Mouse (Mus musculus) midbrain, embryonic 12.5 days (tissue): Measurements from ENCODE around the gene Iqch. TPM values are rescaled to one million over a fixed set of nuclear protein-coding genes. Genes with fewer than 3 reads are reported as not detected.

ENCODE experiments used
- ATAC-seq: fragments of 200-750 bp; cut with Nextera tagmentation; 2 replicates; pipeline ENCODE4 v1.8.0; 2017; ENCODE audit warnings: low read depth, moderate TSS enrichment, moderate library complexity; ENCODE audit not compliant: low FRiP score
- H3K27ac ChIP-seq: fragments of 300-500 bp; sonication (generic); replicated peaks from 2 replicates; pipeline ENCODE4 v1.5.1; 2016; ENCODE audit warnings: mild to moderate bottlenecking
- H3K27me3 ChIP-seq: fragments of 300-500 bp; sonication (generic); 2 replicates; pipeline ENCODE4 v1.6.1; 2016; ENCODE audit warnings: mild to moderate bottlenecking
- H3K36me3 ChIP-seq: fragments of 300-500 bp; sonication (generic); 2 replicates; pipeline ENCODE4 v1.6.1; 2016
- H3K4me1 ChIP-seq: fragments of 300-500 bp; sonication (generic); 2 replicates; pipeline ENCODE4 v1.6.1; 2016
- H3K4me2 ChIP-seq: fragments of 300-500 bp; sonication (generic); replicated peaks from 2 replicates; pipeline ENCODE4 v1.6.1; 2016; ENCODE audit warnings: mild to moderate bottlenecking, moderate library complexity
- H3K4me3 ChIP-seq: fragments of 300-500 bp; sonication (generic); 2 replicates; pipeline ENCODE4 v1.5.1; 2016; ENCODE audit warnings: mild to moderate bottlenecking
- H3K9ac ChIP-seq: fragments of 300-500 bp; sonication (generic); replicated peaks from 2 replicates; pipeline ENCODE4 v1.6.1; 2016; ENCODE audit warnings: mild to moderate bottlenecking, moderate library complexity
- H3K9me3 ChIP-seq: fragments of 300-500 bp; sonication (generic); 2 replicates; pipeline ENCODE4 v1.6.1; 2016; ENCODE audit warnings: mild to moderate bottlenecking
- WGBS: fragments of 180-500 bp; shearing (Covaris S2); methylation state at CpG from one replicate; pipeline ENCODE4 v1.1.7; 2016; 5-methylcytosine and 5-hydroxymethylcytosine counted together
- polyA plus RNA-seq: library from polyadenylated mRNA; unstranded; fragments of >200 nt; fragmentation: Nextera tagmentation; extraction: Ambion mirVana; gene quantifications from 2 replicates; pipeline ENCODE4 v1.2.1, GENCODE M21; 2016

The Iqch gene
- polyA plus RNA-seq, 1 experiment from 2014 or later: not detected

GRCm38 (mm10) chr9:63450531-63451030 is 151.7 kb downstream of the Iqch start:
- H3K9ac ChIP-seq: no peak overlapping the region
- no peaks in the 10 kb centered on the region for H3K9me3 ChIP-seq
- H3K27me3 ChIP-seq: no peaks in the 10 kb centered on the region

GRCm38 (mm10) chr9:63443695-63444094 is 158.6 kb downstream of the Iqch start:
- H3K4me1 ChIP-seq: no peaks in the 10 kb centered on the region
- no peak overlapping the region for H3K4me2 ChIP-seq
- H3K27ac ChIP-seq: no peak overlapping the region
- H3K36me3 ChIP-seq: no peaks in the 10 kb centered on the region
- no peaks in the 10 kb centered on the region for H3K27me3 ChIP-seq
- H3K4me3 ChIP-seq: no peak overlapping the region
- WGBS: 85% methylated on average over 6 of the region's 6 CpGs
- no peak overlapping the region for H3K9ac ChIP-seq
- no peak for ATAC-seq
- H3K9me3 ChIP-seq: no peaks in the 10 kb centered on the region

More at GRCm38 (mm10) chr9:63450531-63451030, 151.7 kb downstream of the Iqch start:
- Histone ChIP-seq H3K4me1 (no peaks in the 10 kb centered on the region), H3K27ac (no peak overlapping the region), H3K36me3 (no peaks in the 10 kb centered on the region), H3K4me3 (no peak overlapping the region), H3K4me2 (no peak overlapping the region)
- 73% methylated on average over 4 of the region's 4 CpGs for WGBS
- no peak for ATAC-seq

GRCm38 (mm10) chr9:63430652-63431051 is 171.6 kb downstream of the Iqch start:
- Histone ChIP-seq H3K9me3 (no peaks in the 10 kb centered on the region), H3K9ac (no peak overlapping the region), H3K27me3 (no peaks in the 10 kb centered on the region), H3K27ac (no peak overlapping the region), H3K4me3 (no peak overlapping the region), H3K4me1 (no peaks in the 10 kb centered on the region), H3K36me3 (no peaks in the 10 kb centered on the region), H3K4me2 (no peak overlapping the region)
- ATAC-seq: no peak
- 82% methylated on average over 1 of the region's 1 CpGs for WGBS

- Histone ChIP-seq H3K4me3 (no peak overlapping the region), H3K9ac (no peak overlapping the region), H3K9me3 (no peaks in the 10 kb centered on the region), H3K36me3 (no peaks in the 10 kb centered on the region), H3K4me2 (no peak overlapping the region), H3K27ac (no peak overlapping the region), H3K4me1 (peaks cover 10% of the 10 kb centered on the region), H3K27me3 (no peaks in the 10 kb centered on the region)
- WGBS: 73% methylated on average over 9 of the region's 9 CpGs
- no peak for ATAC-seq
Observed at GRCm38 (mm10) chr9:63421096-63421736, 181.1 kb downstream of the Iqch start.

GRCm38 (mm10) chr9:63420396-63420795 is 181.9 kb downstream of the Iqch start:
- Histone ChIP-seq H3K27ac (no peak overlapping the region), H3K36me3 (no peaks in the 10 kb centered on the region), H3K27me3 (no peaks in the 10 kb centered on the region), H3K4me2 (no peak overlapping the region), H3K9me3 (no peaks in the 10 kb centered on the region), H3K4me1 (peaks cover 10% of the 10 kb centered on the region), H3K4me3 (no peak overlapping the region), H3K9ac (no peak overlapping the region)
- WGBS: 14% methylated on average over 6 of the region's 6 CpGs
- ATAC-seq: no peak

- 93% methylated on average over 1 of the region's 1 CpGs for WGBS
- Histone ChIP-seq H3K4me2 (no peak overlapping the region), H3K27ac (no peak overlapping the region), H3K9ac (no peak overlapping the region), H3K9me3 (no peaks in the 10 kb centered on the region), H3K36me3 (no peaks in the 10 kb centered on the region), H3K27me3 (no peaks in the 10 kb centered on the region), H3K4me3 (no peak overlapping the region), H3K4me1 (peaks cover 11% of the 10 kb centered on the region)
- no peak for ATAC-seq
Observed at GRCm38 (mm10) chr9:63400176-63400575, 202.1 kb downstream of the Iqch start.

- H3K4me3 ChIP-seq: peak overlapping the region; percentile 90
- H3K9ac ChIP-seq: peak overlapping the region; percentile 85
- H3K27ac ChIP-seq: peak overlapping the region; percentile 78
- H3K27me3 ChIP-seq: no peaks in the 10 kb centered on the region
- H3K9me3 ChIP-seq: no peaks in the 10 kb centered on the region
- 4% methylated on average over 8 of the region's 8 CpGs for WGBS
- no peaks in the 10 kb centered on the region for H3K36me3 ChIP-seq
- ATAC-seq: peak; percentile 62
- H3K4me1 ChIP-seq: peaks cover 11% of the 10 kb centered on the region
- peak overlapping the region; percentile 91 for H3K4me2 ChIP-seq
Observed at GRCm38 (mm10) chr9:63399463-63399815, 202.9 kb downstream of the Iqch start.

GRCm38 (mm10) chr9:63398611-63399462 is 203.5 kb downstream of the Iqch start, which contains the start of gene 2300009A05Rik:
TSS of gene 2300009A05Rik (minus strand) at chr9:63399246.
- H3K36me3 ChIP-seq: no peaks in the 10 kb centered on the region

GRCm38 (mm10) chr9:63395612-63396011 is 206.7 kb downstream of the Iqch start:
- peaks cover 11% of the 10 kb centered on the region for H3K4me1 ChIP-seq
- no peak overlapping the region for H3K4me2 ChIP-seq
- no peaks in the 10 kb centered on the region for H3K9me3 ChIP-seq
- no peak overlapping the region for H3K4me3 ChIP-seq
- no peaks in the 10 kb centered on the region for H3K36me3 ChIP-seq
- WGBS: 83% methylated on average over 7 of the region's 7 CpGs
- H3K27me3 ChIP-seq: no peaks in the 10 kb centered on the region
- H3K9ac ChIP-seq: no peak overlapping the region
- no peak overlapping the region for H3K27ac ChIP-seq
- no peak for ATAC-seq

More at GRCm38 (mm10) chr9:63398611-63399462, 203.5 kb downstream of the Iqch start, which contains the start of gene 2300009A05Rik:
- no peaks in the 10 kb centered on the region for H3K27me3 ChIP-seq
- H3K4me1 ChIP-seq: peaks cover 11% of the 10 kb centered on the region
- H3K4me3 ChIP-seq: peak within 1 kb of the TSS; percentile 90
- under 1% methylated on average over 72 of the region's 74 CpGs for WGBS
- peak within 1 kb of the TSS; percentile 85 for H3K9ac ChIP-seq
- H3K4me2 ChIP-seq: peak within 1 kb of the TSS; percentile 91
- H3K27ac ChIP-seq: peak within 1 kb of the TSS; percentile 78
- no peaks in the 10 kb centered on the region for H3K9me3 ChIP-seq
- peak; percentile 95 for ATAC-seq

- H3K4me2 ChIP-seq: no peak overlapping the region
- ATAC-seq: no peak
- H3K9ac ChIP-seq: no peak overlapping the region
- no peaks in the 10 kb centered on the region for H3K36me3 ChIP-seq
- H3K9me3 ChIP-seq: no peaks in the 10 kb centered on the region
- 82% methylated on average over 2 of the region's 2 CpGs for WGBS
- H3K4me1 ChIP-seq: no peaks in the 10 kb centered on the region
- H3K4me3 ChIP-seq: no peak overlapping the region
- no peak overlapping the region for H3K27ac ChIP-seq
- no peaks in the 10 kb centered on the region for H3K27me3 ChIP-seq
Observed at GRCm38 (mm10) chr9:63391307-63391706, 211.0 kb downstream of the Iqch start.

- no peaks in the 10 kb centered on the region for H3K27me3 ChIP-seq
- 97% methylated on average over 4 of the region's 4 CpGs for WGBS
- no peak overlapping the region for H3K27ac ChIP-seq
- ATAC-seq: no peak
- H3K9me3 ChIP-seq: no peaks in the 10 kb centered on the region
- peaks cover 6% of the 10 kb centered on the region for H3K4me1 ChIP-seq
- no peaks in the 10 kb centered on the region for H3K36me3 ChIP-seq
- no peak overlapping the region for H3K9ac ChIP-seq
- H3K4me3 ChIP-seq: no peak overlapping the region
- H3K4me2 ChIP-seq: no peak overlapping the region
Observed at GRCm38 (mm10) chr9:63382761-63383160, 219.5 kb downstream of the Iqch start.

- H3K36me3 ChIP-seq: no peaks in the 10 kb centered on the region
- WGBS: 92% methylated on average over 3 of the region's 3 CpGs
- H3K27me3 ChIP-seq: no peaks in the 10 kb centered on the region
- no peak overlapping the region for H3K4me3 ChIP-seq
- peaks cover 26% of the 10 kb centered on the region for H3K4me1 ChIP-seq
- no peak overlapping the region for H3K9ac ChIP-seq
- no peaks in the 10 kb centered on the region for H3K9me3 ChIP-seq
- ATAC-seq: no peak
- no peak overlapping the region for H3K27ac ChIP-seq
- H3K4me2 ChIP-seq: no peak overlapping the region
Observed at GRCm38 (mm10) chr9:63380326-63380725, 222.0 kb downstream of the Iqch start.
